Mouse (Mus musculus) cerebellum, adult 2 months (tissue): ENCODE data around the gene Borcs6. TPM values are rescaled to one million over a fixed set of nuclear protein-coding genes. Genes with fewer than 3 reads are reported as not detected.

Source experiments
- DNase-seq, 2 experiments: peaks; one replicate each; pipeline ENCODE4 v3.0.0; 2021
- H3K27ac ChIP-seq: fragments of 200-500 bp; 2 replicates; pipeline ENCODE4 v1.5.1; 2012; ENCODE audit warnings: low read length, control low read depth, inconsistent platforms; ENCODE audit not compliant: insufficient read depth
- H3K27me3 ChIP-seq: fragments of 200-500 bp; 2 replicates; pipeline ENCODE4 v1.6.1; 2012; ENCODE audit warnings: inconsistent platforms, mild to moderate bottlenecking, low read length, moderate library complexity; ENCODE audit not compliant: control insufficient read depth, insufficient read depth
- H3K4me1 ChIP-seq: fragments of 200-500 bp; 2 replicates; pipeline ENCODE4 v1.6.1; 2011; ENCODE audit warnings: low read length; ENCODE audit not compliant: control insufficient read depth, insufficient read depth
- H3K4me3 ChIP-seq: fragments of 200-500 bp; replicated peaks from 2 replicates; pipeline ENCODE3; 2011; ENCODE audit warnings: mild to moderate bottlenecking, low read depth, low read length, control low read depth; ENCODE audit not compliant: insufficient read depth
- CTCF ChIP-seq: fragments of 200-500 bp; IDR thresholded peaks from 2 replicates; pipeline ENCODE4 v1.5.1; 2011; ENCODE audit warnings: low read depth, mild to moderate bottlenecking, control low read depth, low read length, moderate library complexity, borderline replicate concordance; ENCODE audit not compliant: insufficient read depth
- POLR2A ChIP-seq: fragments of 200-500 bp; IDR thresholded peaks from 2 replicates; pipeline ENCODE4 v1.6.1; 2011; ENCODE audit warnings: low read length, control low read depth, borderline replicate concordance; ENCODE audit not compliant: insufficient read depth
- WGBS: fragments of 180-500 bp; shearing (Covaris S2); methylation state at CpG from one replicate; pipeline ENCODE4 v1.1.7; 2018; 5-methylcytosine and 5-hydroxymethylcytosine counted together
- polyA plus RNA-seq: library from polyadenylated mRNA; depleted of rRNA; stranded (reverse); fragments of >200 nt; gene quantifications from 2 replicates; pipeline ENCODE4 v1.2.3, GENCODE M21; 2012

Gene Borcs6
- polyA plus RNA-seq, 1 experiment = 36.7 TPM

GRCm38 (mm10) chr11:69067601-69068000 lies 8.1 kb downstream of the Borcs6 start:
- Histone ChIP-seq H3K27ac (no peak overlapping the region), H3K4me1 (no peaks in the 10 kb centered on the region; the same call in 1 of the 2 replicates), H3K27me3 (no peaks in the 10 kb centered on the region), H3K4me3 (no peak overlapping the region)
- DNase-seq = no peak
- 27% methylated on average over 6 of the region's 6 CpGs for WGBS
- TF ChIP-seq POLR2A (no peak), CTCF (no peak)

GRCm38 (mm10) chr11:69070093-69070492 lies 10.6 kb downstream of the Borcs6 start:
- WGBS = under 1% methylated on average over 13 of the region's 13 CpGs
- Histone ChIP-seq H3K4me3 (peak overlapping the region; percentile 69), H3K4me1 (no peaks in the 10 kb centered on the region; the same call in 1 of the 2 replicates), H3K27me3 (no peaks in the 10 kb centered on the region), H3K27ac (peak overlapping the region; percentile 56)
- no peak for TF ChIP-seq CTCF
- TF ChIP-seq POLR2A = no peak
- no peak for DNase-seq

GRCm38 (mm10) chr11:69070590-69071222 lies 11.2 kb downstream of the Borcs6 start, which contains the start of gene Tmem107:
TSS of gene Tmem107 (plus strand) at chr11:69070806.
- Histone ChIP-seq H3K27me3 (no peaks in the 10 kb centered on the region), H3K27ac (peak within 1 kb of the TSS; percentile 76), H3K4me3 (peak within 1 kb of the TSS; percentile 69), H3K4me1 (no peaks in the 10 kb centered on the region; the same call in 1 of the 2 replicates)
- DNase-seq = peak; percentile 95 to 96
- under 1% methylated on average over 47 of the region's 47 CpGs for WGBS
- TF ChIP-seq CTCF = no peak
- TF ChIP-seq POLR2A = peak; percentile 96

- peak overlapping the region; percentile 76 for H3K27ac ChIP-seq
- no peaks in the 10 kb centered on the region for H3K27me3 ChIP-seq
- WGBS = 15% methylated on average over 9 of the region's 9 CpGs
- peak overlapping the region; percentile 69 for H3K4me3 ChIP-seq
- TF ChIP-seq POLR2A = no peak
- no peak for TF ChIP-seq CTCF
- no peaks in the 10 kb centered on the region; the same call in 1 of the 2 replicates for H3K4me1 ChIP-seq
- no peak for DNase-seq
These were observed 11.7 kb downstream of the Borcs6 start for GRCm38 (mm10) chr11:69071262-69071661.

- Histone ChIP-seq H3K4me1 (no peaks in the 10 kb centered on the region; the same call in 1 of the 2 replicates), H3K27ac (peak overlapping the region; percentile 61), H3K4me3 (peak overlapping the region; percentile 34), H3K27me3 (no peaks in the 10 kb centered on the region)
- peak in 1 of 2 experiments; percentile 18 for DNase-seq
- WGBS = 74% methylated on average over 11 of the region's 11 CpGs
- TF ChIP-seq POLR2A (no peak), CTCF (no peak)
These were observed 12.7 kb downstream of the Borcs6 start for GRCm38 (mm10) chr11:69072234-69072633.

- Histone ChIP-seq H3K4me3 (peak overlapping the region; percentile 62), H3K4me1 (no peaks in the 10 kb centered on the region; the same call in 1 of the 2 replicates), H3K27ac (peak overlapping the region; percentile 96), H3K27me3 (no peaks in the 10 kb centered on the region)
- no peak for TF ChIP-seq POLR2A
- TF ChIP-seq CTCF = no peak
- WGBS = 1% methylated on average over 9 of the region's 9 CpGs
- no peak for DNase-seq
These were observed 13.1 kb downstream of the Borcs6 start for GRCm38 (mm10) chr11:69072666-69073064.

- under 1% methylated on average over 14 of the region's 14 CpGs for WGBS
- Histone ChIP-seq H3K27ac (peak overlapping the region; percentile 96; the same call in 1 of the 2 replicates), H3K4me1 (no peaks in the 10 kb centered on the region), H3K4me3 (peak overlapping the region; percentile 62), H3K27me3 (no peaks in the 10 kb centered on the region)
- peak; percentile 80 to 92 for DNase-seq
- TF ChIP-seq CTCF (no peak), POLR2A (peak; percentile 92; the same call in 1 of the 2 replicates)
These were observed 13.8 kb downstream of the Borcs6 start for GRCm38 (mm10) chr11:69073065-69073888.
